Mouse (Mus musculus) T-helper 2 cell (primary cell): ENCODE results near the gene Mms22l.
"Not testable (repeated sequence)": the region's sequence is repeated elsewhere in the genome, so short reads cannot be mapped to it uniquely, and the experiment has no call there.

Experiments used
- in situ Hi-C: fragments of 300-600 bp; cut with MboI, MseI; formaldehyde crosslinking; loops from one replicate; pipeline ENCODE4 v1.15.1; 2025; ENCODE audit warnings: high pct_unique_total_duplicates

Mms22l gene

GRCm38 (mm10) chr4:24496116-24496952, at the start of gene Mms22l:
Mms22l (plus strand) TSS chr4:24496451.
- in situ Hi-C loops, result no loop called here

DNA sequence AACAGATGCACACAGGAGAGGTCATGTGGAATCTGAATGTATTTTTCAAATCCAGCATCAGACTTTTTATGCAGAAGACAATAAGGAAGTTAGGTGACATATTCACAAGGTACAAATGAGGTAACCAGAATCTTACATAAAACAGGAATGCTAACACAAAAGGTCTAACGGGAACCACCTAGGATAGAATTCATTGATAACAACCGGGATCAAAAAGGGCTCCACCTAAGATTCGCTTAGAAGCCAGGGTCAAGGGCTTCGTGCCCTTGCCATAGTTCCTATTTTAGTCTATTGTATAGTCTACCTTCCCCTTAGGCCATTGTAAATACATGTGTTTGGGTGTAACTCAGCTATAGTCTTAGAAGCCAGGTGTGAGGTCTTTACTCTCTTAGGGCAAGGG, 12.2 kb upstream of the Mms22l start:
- in situ Hi-C loops, result not testable (repeated sequence)

DNA sequence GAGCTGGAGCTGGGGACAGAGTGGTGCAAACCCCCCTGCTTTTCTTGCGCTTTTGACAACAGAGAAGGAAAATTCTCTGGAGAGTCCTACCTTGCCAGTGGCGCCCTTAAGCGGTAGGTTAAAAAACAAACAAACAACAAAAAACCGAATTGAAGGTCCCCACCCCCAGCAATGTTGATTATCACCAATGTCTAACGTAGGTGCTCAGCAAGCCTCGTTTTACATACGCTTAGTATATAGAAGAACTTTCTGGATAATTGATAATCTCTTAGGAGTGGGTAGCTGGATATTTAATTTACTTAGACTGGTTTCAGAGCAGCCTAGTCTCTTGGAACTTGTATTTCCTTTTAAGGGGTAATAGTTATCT, 685 bp downstream of the Mms22l start:
- in situ Hi-C loops, result no loop called here

DNA sequence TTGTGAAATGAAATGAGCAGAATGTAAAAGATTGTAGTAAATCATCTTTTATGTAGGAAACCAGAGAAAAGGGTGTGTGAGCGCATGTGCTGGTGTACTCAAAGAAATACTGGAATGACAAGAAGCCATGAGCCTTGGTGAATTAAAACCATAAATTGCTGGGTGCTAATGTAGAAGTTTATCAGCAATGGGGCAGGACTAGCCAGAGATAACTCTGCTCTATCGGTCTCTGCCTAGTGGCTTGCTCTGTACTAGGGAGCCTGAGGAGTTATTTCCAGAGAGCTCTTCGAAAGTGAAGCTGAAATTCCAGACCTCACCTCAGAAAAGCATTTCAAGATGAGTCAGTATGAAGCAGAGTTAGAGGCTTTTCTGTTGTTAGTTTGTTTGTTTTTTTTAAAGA, 12.9 kb downstream of the Mms22l start:
- in situ Hi-C loops, result no loop called here

GRCm38 (mm10) chr4:24536989-24537388, 40.7 kb downstream of the Mms22l start:
- in situ Hi-C loops, result loop anchor here (5.0 kb wide), 1 partner anchor 35 kb away; no protein-coding TSS in a partner anchor

DNA sequence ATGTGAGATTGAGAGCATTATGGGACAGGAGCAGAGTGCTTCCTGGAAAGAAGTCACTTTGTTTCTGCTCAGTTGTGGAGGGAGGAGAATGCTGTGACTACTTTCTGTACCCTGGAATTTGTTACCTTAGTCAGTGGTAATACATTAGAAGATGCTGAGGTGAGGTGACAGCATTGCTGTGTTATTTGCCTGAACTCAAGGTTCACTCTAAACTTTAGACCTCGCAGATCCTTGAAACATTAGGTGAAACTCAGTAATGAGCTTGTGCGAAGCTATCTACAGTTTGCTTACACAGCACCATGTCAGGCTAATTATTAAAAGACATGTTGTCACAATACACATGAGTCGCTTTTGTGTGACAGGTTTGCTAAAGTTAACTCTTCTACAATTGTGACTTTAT, 47.2 kb downstream of the Mms22l start:
- in situ Hi-C loops, result no loop called here

DNA sequence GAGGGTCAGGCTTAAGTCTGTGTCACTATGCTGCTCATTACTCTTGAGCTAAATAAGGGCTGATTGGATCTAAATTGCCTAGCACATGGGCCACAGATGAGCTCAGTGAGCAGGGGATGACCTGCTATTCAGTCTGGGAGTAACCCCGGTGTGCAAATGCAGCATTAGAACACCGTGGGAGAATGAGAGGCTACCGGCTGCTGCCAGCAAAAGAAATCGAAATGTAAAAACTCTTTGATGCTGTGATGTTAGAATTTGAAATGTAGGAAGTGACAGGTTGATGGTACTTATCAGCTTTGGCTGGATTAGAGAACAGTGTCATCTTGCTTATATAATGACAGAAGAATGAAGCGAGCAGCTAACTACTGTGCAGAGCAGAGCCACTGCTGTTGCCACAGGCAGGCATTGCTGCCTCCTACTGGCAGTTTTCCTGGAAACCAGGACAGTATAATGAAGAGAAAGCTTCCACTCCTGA, 48.5 kb downstream of the Mms22l start:
- in situ Hi-C loops, result no loop called here

- in situ Hi-C loops, result loop anchor here (10.0 kb wide), 1 partner anchor 411 kb away; no protein-coding TSS in a partner anchor
These were observed 60.0 kb downstream of the Mms22l start for GRCm38 (mm10) chr4:24556116-24556820.

GRCm38 (mm10) chr4:24557149-24557548, 60.9 kb downstream of the Mms22l start:
- in situ Hi-C loops, result loop anchor here (10.0 kb wide), 1 partner anchor 412 kb away; no protein-coding TSS in a partner anchor

- in situ Hi-C loops, result no loop called here
These were observed 71.8 kb downstream of the Mms22l start for GRCm38 (mm10) chr4:24568026-24568425.

DNA sequence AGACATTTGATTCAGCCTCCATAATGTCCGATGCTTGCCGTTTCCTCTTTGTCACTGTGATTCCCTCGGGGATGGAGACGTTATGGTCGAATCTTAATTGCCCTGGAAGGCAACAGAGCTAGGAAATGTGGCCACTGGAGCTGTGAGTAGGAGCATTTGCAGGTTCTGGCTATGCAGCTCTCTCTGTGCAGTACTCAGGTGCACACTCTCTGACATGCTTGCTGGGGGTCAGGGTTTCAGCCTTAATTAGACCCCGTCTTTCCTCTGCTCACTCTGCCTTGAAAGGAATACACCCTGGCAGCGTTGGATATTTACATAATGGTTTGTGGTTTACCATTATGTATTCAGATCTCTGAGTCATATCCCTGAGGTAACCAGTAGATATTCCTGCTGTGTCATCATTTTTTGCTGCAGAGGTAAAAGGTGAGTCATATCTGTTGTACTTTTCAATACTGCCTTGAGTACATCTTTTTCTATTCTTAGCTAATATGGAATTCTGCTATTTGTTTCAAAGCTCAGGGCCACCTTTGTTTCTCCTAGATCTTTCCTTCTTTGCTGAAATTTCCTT, 72.8 kb downstream of the Mms22l start:
- in situ Hi-C loops, result no loop called here

DNA sequence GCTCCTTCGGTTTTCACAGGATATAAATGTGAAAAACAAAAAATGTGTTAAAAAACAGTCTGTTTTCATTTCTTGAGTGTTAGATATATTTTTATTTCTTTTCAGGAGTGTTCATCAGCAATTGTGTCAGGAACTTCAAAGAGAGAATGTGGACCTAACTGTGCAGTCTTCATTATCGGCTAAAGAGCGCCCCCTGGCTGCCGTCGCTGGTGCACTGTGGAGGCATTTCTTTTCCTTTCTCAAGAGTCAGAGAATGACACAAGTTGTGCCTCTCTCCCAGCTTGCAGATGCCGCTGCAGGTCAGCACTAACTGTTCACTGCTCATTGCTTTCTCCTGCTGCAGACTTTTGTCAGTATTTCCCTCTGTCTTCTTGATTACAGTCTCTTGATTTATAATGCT, 78.0 kb downstream of the Mms22l start:
- in situ Hi-C loops, result loop anchor here (10.0 kb wide), 1 partner anchor 59 kb away; no protein-coding TSS in a partner anchor

DNA sequence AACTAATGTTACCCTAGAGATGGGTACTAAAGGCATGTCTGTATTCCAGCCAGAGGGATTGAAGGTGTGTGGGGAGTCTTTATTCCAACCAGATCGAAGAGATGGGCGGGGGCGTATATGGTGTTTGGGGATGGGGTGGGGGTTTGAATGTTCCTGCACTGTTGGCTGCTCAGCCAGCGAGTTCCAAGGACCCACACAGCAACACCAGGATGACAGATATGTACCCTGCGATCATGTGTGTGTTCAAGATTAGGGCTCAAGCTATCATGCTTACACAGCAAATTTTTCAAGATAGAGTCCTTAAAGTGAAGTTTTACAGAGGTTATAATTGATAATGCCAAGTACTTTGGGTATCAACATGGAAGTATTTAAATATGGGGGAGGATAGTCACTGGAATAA, 81.3 kb downstream of the Mms22l start:
- in situ Hi-C loops, result loop anchor here (10.0 kb wide), 1 partner anchor 63 kb away; no protein-coding TSS in a partner anchor

- in situ Hi-C loops, result no loop called here
These were observed 86.0 kb downstream of the Mms22l start for GRCm38 (mm10) chr4:24582295-24582694.

DNA sequence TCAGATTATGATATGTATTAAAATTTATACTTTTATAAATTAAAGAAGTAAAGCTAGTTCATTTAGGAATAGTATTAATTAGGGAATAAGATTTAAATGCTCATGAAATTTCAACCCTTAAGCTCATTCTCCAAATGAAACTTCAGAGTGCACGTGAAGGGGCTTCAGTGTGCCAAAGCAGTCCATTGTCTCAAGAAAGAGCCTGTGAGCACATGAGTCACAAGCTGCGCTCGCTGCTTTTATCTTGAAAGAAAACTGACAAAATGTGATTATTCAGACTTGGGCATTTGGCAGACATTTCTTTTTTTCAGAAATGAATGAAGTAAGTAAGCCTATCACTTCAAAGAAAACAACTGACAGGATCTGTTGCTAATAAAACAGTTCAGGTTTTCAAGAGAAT, 87.7 kb downstream of the Mms22l start:
- in situ Hi-C loops, result no loop called here

- in situ Hi-C loops, result no loop called here
These were observed 98.6 kb downstream of the Mms22l start for GRCm38 (mm10) chr4:24594824-24595223.

DNA sequence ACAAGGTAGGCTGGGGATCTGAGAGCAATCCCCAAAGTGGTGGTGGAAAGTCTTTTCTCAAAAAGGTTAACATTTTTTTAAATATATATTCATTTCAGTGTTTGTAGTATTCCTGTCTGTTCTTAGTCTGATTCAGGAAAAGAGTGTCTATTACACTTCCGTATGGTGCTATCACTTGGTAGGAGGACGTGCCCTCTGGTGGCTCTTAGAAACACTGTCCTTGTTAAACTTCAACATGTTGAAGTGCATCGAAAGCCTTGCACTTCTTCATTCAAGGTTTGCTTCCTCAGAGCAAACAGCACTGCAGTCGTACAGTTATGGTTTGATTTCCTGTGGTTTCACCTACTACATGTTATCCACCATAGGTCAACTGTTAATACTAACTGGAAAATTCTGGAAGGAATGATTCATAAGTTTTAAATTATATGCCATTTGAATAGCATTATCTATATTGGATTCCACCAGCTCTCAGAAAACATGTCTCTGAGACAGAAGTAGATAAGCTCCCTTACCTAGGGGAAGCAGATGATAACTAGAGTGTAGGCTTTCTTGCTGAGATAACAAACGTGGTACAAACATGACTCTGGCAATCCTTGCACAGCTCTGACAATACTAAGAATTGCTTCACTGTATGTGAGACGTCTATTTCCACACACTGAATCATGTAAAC, 100.8 kb downstream of the Mms22l start:
- in situ Hi-C loops, result no loop called here

DNA sequence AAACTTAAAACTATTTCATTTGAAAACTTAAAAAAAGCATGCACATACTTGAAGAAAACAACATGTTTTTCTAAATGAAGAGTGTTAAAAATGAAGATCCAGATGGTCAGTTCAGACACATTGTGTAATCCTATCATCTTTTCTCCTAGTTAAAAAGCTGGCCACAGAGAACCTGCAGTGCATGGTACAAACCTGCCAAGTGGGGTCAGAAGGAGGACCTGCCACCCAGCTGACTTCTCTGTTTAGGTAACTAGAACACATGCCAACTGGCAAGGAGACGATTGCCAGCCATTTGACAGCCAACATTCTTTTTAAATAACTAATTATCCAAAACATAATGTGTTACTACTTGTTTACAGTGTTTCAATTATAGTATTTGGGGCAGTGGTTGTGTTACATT, 102.4 kb downstream of the Mms22l start:
- in situ Hi-C loops, result no loop called here

GRCm38 (mm10) chr4:24601711-24602110, 105.5 kb downstream of the Mms22l start:
- in situ Hi-C loops, result loop anchor here (10.0 to 25.0 kb wide), 2 partner anchors 293 to 661 kb away; partner anchors contain the start of gene Ndufaf4

DNA sequence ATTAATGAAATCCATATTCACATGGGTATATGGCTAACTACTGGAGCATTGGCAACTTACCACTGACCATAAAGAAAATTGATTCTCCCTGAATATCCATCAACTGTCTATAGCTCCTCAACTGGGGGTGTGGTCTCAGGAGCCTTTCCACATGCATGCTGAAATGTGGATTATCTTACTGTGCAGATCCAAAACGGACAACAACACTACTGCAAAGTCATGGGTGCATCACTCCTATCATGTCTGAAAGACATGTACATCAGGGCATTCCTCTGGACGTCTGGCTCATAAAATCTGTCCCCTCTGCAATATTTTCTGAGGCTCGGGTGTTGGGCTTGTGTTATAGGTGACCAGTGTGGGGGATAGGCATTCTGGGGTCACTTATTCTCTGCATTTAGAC, 112.8 kb downstream of the Mms22l start:
- in situ Hi-C loops, result loop anchor here (10.0 to 25.0 kb wide), 2 partner anchors 286 to 653 kb away; partner anchors contain the start of gene Ndufaf4

GRCm38 (mm10) chr4:24609564-24609963, 113.3 kb downstream of the Mms22l start:
- in situ Hi-C loops, result loop anchor here (10.0 to 25.0 kb wide), 2 partner anchors 285 to 653 kb away; partner anchors contain the start of gene Ndufaf4
